Mouse (Mus musculus) small intestine, adult 2 months (tissue): ENCODE results near the gene Ak9. TPM values are rescaled to one million over a fixed set of nuclear protein-coding genes. Genes with fewer than 3 reads are reported as not detected.

Experiments used
- H3K27ac ChIP-seq: fragments of 200-500 bp; 2 replicates; pipeline ENCODE4 v1.5.1; 2012; ENCODE audit warnings: low read depth, low read length, control low read depth, inconsistent platforms; ENCODE audit not compliant: insufficient read depth
- H3K27me3 ChIP-seq: fragments of 200-500 bp; 2 replicates; pipeline ENCODE4 v1.6.1; 2012; ENCODE audit warnings: mild to moderate bottlenecking, moderate library complexity, low read length, inconsistent platforms; ENCODE audit not compliant: control insufficient read depth, insufficient read depth
- H3K36me3 ChIP-seq: fragments of 200-500 bp; 2 replicates; pipeline ENCODE4 v1.6.1; 2012; ENCODE audit warnings: mild to moderate bottlenecking, low read length, control low read depth, inconsistent platforms; ENCODE audit not compliant: control insufficient read depth, insufficient read depth
- H3K4me1 ChIP-seq: fragments of 200-500 bp; 2 replicates; pipeline ENCODE4 v1.6.1; 2012; ENCODE audit warnings: low read length, inconsistent platforms, mixed read lengths; ENCODE audit not compliant: control insufficient read depth, insufficient read depth, insufficient read length
- H3K4me3 ChIP-seq: fragments of 200-500 bp; 2 replicates; pipeline ENCODE4 v1.5.1; 2012; ENCODE audit warnings: low read depth, mild to moderate bottlenecking, control low read depth, inconsistent platforms, low read length, moderate library complexity
- CTCF ChIP-seq: fragments of 200-500 bp; IDR thresholded peaks from 2 replicates; pipeline ENCODE4 v1.5.1; 2012; ENCODE audit warnings: low read depth, mild to moderate bottlenecking, control low read depth, inconsistent platforms, low read length, moderate library complexity, mixed read lengths; ENCODE audit not compliant: insufficient replicate concordance, insufficient read length; ENCODE audit errors: extremely low read depth
- POLR2A ChIP-seq: fragments of 200-500 bp; IDR thresholded peaks from 2 replicates; pipeline ENCODE4 v1.6.1; 2012; ENCODE audit warnings: low read depth, mild to moderate bottlenecking, control low read depth, inconsistent platforms, low read length, moderate library complexity
- WGBS: fragments of 180-500 bp; shearing (Covaris S2); methylation state at CpG from one replicate; pipeline ENCODE4 v1.1.7; 2018; 5-methylcytosine and 5-hydroxymethylcytosine counted together
- polyA plus RNA-seq: library from polyadenylated mRNA; depleted of rRNA; stranded (reverse); fragments of >200 nt; gene quantifications from 2 replicates; pipeline ENCODE4 v1.2.3, GENCODE M21; 2012

Ak9 gene
- polyA plus RNA-seq, 1 experiment, result not detected

GRCm38 (mm10) chr10:41423681-41424080 is 119.9 kb downstream of the Ak9 start:
- no peak overlapping the region for H3K27ac ChIP-seq
- no peaks in the 10 kb centered on the region for H3K27me3 ChIP-seq
- no peaks in the 10 kb centered on the region for H3K36me3 ChIP-seq
- TF ChIP-seq CTCF, result no peak
- no peak for TF ChIP-seq POLR2A
- 77% methylated on average over 2 of the region's 2 CpGs for WGBS
- H3K4me3 ChIP-seq, result no peak overlapping the region
- no peaks in the 10 kb centered on the region for H3K4me1 ChIP-seq

GRCm38 (mm10) chr10:41426368-41426767 is 122.6 kb downstream of the Ak9 start:
- 40% methylated on average over 6 of the region's 6 CpGs for WGBS
- Histone ChIP-seq H3K27me3 (no peaks in the 10 kb centered on the region; the same call in 1 of the 2 replicates), H3K36me3 (no peaks in the 10 kb centered on the region), H3K4me3 (no peak overlapping the region), H3K27ac (no peak overlapping the region), H3K4me1 (no peaks in the 10 kb centered on the region)
- TF ChIP-seq POLR2A, result no peak
- TF ChIP-seq CTCF, result no peak

- no peak overlapping the region for H3K4me3 ChIP-seq
- peaks cover 4% of the 10 kb centered on the region; the same call in 1 of the 2 replicates for H3K4me1 ChIP-seq
- H3K36me3 ChIP-seq, result no peaks in the 10 kb centered on the region
- H3K27ac ChIP-seq, result no peak overlapping the region
- no peaks in the 10 kb centered on the region for H3K27me3 ChIP-seq
- 29% methylated on average over 4 of the region's 4 CpGs for WGBS
- TF ChIP-seq CTCF (no peak), POLR2A (no peak)
Observed at GRCm38 (mm10) chr10:41434624-41435023, 130.8 kb downstream of the Ak9 start.

- Histone ChIP-seq H3K27ac (no peak overlapping the region), H3K36me3 (no peaks in the 10 kb centered on the region), H3K4me3 (no peak overlapping the region), H3K27me3 (no peaks in the 10 kb centered on the region), H3K4me1 (peaks cover 4% of the 10 kb centered on the region; the same call in 1 of the 2 replicates)
- TF ChIP-seq CTCF, result no peak
- no peak for TF ChIP-seq POLR2A
- 32% methylated on average over 3 of the region's 3 CpGs for WGBS
Observed at GRCm38 (mm10) chr10:41435141-41435540, 131.4 kb downstream of the Ak9 start.

GRCm38 (mm10) chr10:41448216-41448615 is 144.4 kb downstream of the Ak9 start:
- Histone ChIP-seq H3K27me3 (no peaks in the 10 kb centered on the region), H3K27ac (no peak overlapping the region), H3K36me3 (peaks cover 4% of the 10 kb centered on the region; the same call in 1 of the 2 replicates), H3K4me3 (no peak overlapping the region), H3K4me1 (peaks cover 8% of the 10 kb centered on the region; the same call in 1 of the 2 replicates)
- 59% methylated on average over 1 of the region's 1 CpGs for WGBS
- TF ChIP-seq POLR2A (no peak), CTCF (no peak)

- H3K4me3 ChIP-seq, result peak overlapping the region; percentile 97
- no peaks in the 10 kb centered on the region for H3K27me3 ChIP-seq
- H3K27ac ChIP-seq, result peak overlapping the region; percentile 84
- peaks cover 9% of the 10 kb centered on the region; the same call in 1 of the 2 replicates for H3K4me1 ChIP-seq
- no peak for TF ChIP-seq POLR2A
- TF ChIP-seq CTCF, result no peak
- 9% methylated on average over 14 of the region's 14 CpGs for WGBS
- peaks cover 10% of the 10 kb centered on the region for H3K36me3 ChIP-seq
Observed at GRCm38 (mm10) chr10:41449684-41450083, 145.9 kb downstream of the Ak9 start.

GRCm38 (mm10) chr10:41450137-41450670 is 146.4 kb downstream of the Ak9 start, which contains the start of gene Zbtb24:
Gene Zbtb24, plus strand, starts transcription at chr10:41450383.
- under 1% methylated on average over 49 of the region's 49 CpGs for WGBS
- peak within 1 kb of the TSS; percentile 84 for H3K27ac ChIP-seq
- H3K4me1 ChIP-seq, result peaks cover 9% of the 10 kb centered on the region; the same call in 1 of the 2 replicates
- peak within 1 kb of the TSS; percentile 97 for H3K4me3 ChIP-seq
- TF ChIP-seq POLR2A (peak; percentile 87), CTCF (no peak)
- H3K36me3 ChIP-seq, result peaks cover 11% of the 10 kb centered on the region
- no peaks in the 10 kb centered on the region for H3K27me3 ChIP-seq
